Mouse (Mus musculus) MEL (cell line): ENCODE measurements at regions not wholly inside any gene's neighbourhood (a gene's known extent, or its start where the extent isn't known, plus 50 kb on each side); places are given as distances from the start of the nearest gene placed in this dataset.

Source experiments
- DNase-seq: peaks from one replicate; pipeline ENCODE4 v3.0.0; 2011; ENCODE audit warnings: low read depth, low spot score
- H3K27ac ChIP-seq: 2 replicates; pipeline ENCODE4 v1.5.1; 2012; ENCODE audit warnings: low read depth, mild to moderate bottlenecking, control low read depth, low read length, moderate library complexity; ENCODE audit not compliant: control insufficient read depth
- H3K27me3 ChIP-seq, 2 experiments: fragments of 150-350 bp in 1 of 2; sonication (generic) in 1 of 2; 2 replicates each; pipeline ENCODE4 v1.6.1; 2012; ENCODE audit warnings: low read length in 2 of 2, mild to moderate bottlenecking in 2 of 2, improper control_type of control experiment in 1 of 2, moderate library complexity in 1 of 2; ENCODE audit not compliant: insufficient read depth in 2 of 2, control insufficient read depth in 1 of 2
- H3K36me3 ChIP-seq, 2 experiments: 2 replicates each; pipeline ENCODE4 v1.6.1; 2012 to 2014; ENCODE audit warnings: low read length in 2 of 2, improper control_type of control experiment in 1 of 2, inconsistent platforms in 1 of 2, mild to moderate bottlenecking in 1 of 2; ENCODE audit not compliant: insufficient read depth in 2 of 2, control insufficient read depth in 1 of 2
- H3K4me1 ChIP-seq, 2 experiments: fragments of 150-350 bp in 1 of 2; sonication (generic) in 1 of 2; 2 replicates each; pipeline ENCODE4 v1.6.1; 2012; ENCODE audit warnings: low read length in 2 of 2, improper control_type of control experiment in 1 of 2, mild to moderate bottlenecking in 1 of 2; ENCODE audit not compliant: insufficient read depth in 2 of 2, control insufficient read depth in 1 of 2
- H3K4me3 ChIP-seq, 2 experiments: fragments of 150-350 bp in 1 of 2; sonication (generic) in 1 of 2; 2 replicates each; pipeline ENCODE4 v1.5.1; 2012; ENCODE audit warnings: low read depth in 2 of 2, low read length in 2 of 2, mild to moderate bottlenecking in 2 of 2, moderate library complexity in 2 of 2, control low read depth in 1 of 2, improper control_type of control experiment in 1 of 2; ENCODE audit not compliant: control insufficient read depth in 1 of 2, insufficient read depth in 1 of 2
- H3K79me2 ChIP-seq: 2 replicates; pipeline ENCODE4 v1.6.1; 2012; ENCODE audit warnings: mild to moderate bottlenecking, low read length, moderate library complexity; ENCODE audit not compliant: control insufficient read depth, poor library complexity, insufficient read depth
- H3K9ac ChIP-seq: 2 replicates; pipeline ENCODE4 v1.6.1; 2012; ENCODE audit warnings: low read depth, mild to moderate bottlenecking, control low read depth, low read length, moderate library complexity; ENCODE audit not compliant: control insufficient read depth, poor library complexity, severe bottlenecking
- H3K9me3 ChIP-seq: fragments of 150-350 bp; sonication (generic); replicated peaks from 2 replicates; pipeline ENCODE4 v1.6.1; 2012; ENCODE audit warnings: mild to moderate bottlenecking, low read length, improper control_type of control experiment, moderate library complexity; ENCODE audit not compliant: insufficient read depth
- BHLHE40 ChIP-seq: IDR thresholded peaks from 2 replicates; pipeline ENCODE4 v1.6.1; 2012; ENCODE audit warnings: low read depth, mild to moderate bottlenecking, inconsistent platforms, low read length, improper control_type of control experiment, borderline replicate concordance
- CHD1 ChIP-seq: IDR thresholded peaks from 2 replicates; pipeline ENCODE4 v1.6.1; 2012; ENCODE audit warnings: low read depth, mild to moderate bottlenecking, inconsistent platforms, low read length, improper control_type of control experiment
- CTCF ChIP-seq, 3 experiments: IDR thresholded peaks in 2 of 3; conservative IDR thresholded peaks in 1 of 3; 2 replicates each; pipeline ENCODE4 v1.5.1; 2011 to 2012; ENCODE audit warnings: low read length in 3 of 3, low read depth in 2 of 3, mild to moderate bottlenecking in 2 of 3, improper control_type of control experiment in 1 of 3, inconsistent platforms in 1 of 3, mixed read lengths in 1 of 3, moderate library complexity in 1 of 3; ENCODE audit not compliant: control insufficient read depth in 1 of 3, insufficient read depth in 1 of 3, poor library complexity in 1 of 3, severe bottlenecking in 1 of 3
- E2F4 ChIP-seq: IDR thresholded peaks from 2 replicates; pipeline ENCODE4 v1.6.1; 2011; ENCODE audit warnings: low read depth, low read length, improper control_type of control experiment, borderline replicate concordance
- ELF1 ChIP-seq: IDR thresholded peaks from 2 replicates; pipeline ENCODE4 v1.6.1; 2014; ENCODE audit warnings: low read depth, mild to moderate bottlenecking, inconsistent platforms, low read length, improper control_type of control experiment, moderate library complexity
- GABPA ChIP-seq: IDR thresholded peaks from 2 replicates; pipeline ENCODE4 v1.6.1; 2012; ENCODE audit warnings: low read depth, mild to moderate bottlenecking, inconsistent platforms, low read length, improper control_type of control experiment, moderate library complexity
- HCFC1 ChIP-seq: IDR thresholded peaks from 2 replicates; pipeline ENCODE4 v1.6.1; 2012; ENCODE audit warnings: low read depth, mild to moderate bottlenecking, inconsistent platforms, low read length, improper control_type of control experiment, moderate library complexity
- JUND ChIP-seq: IDR thresholded peaks from 2 replicates; pipeline ENCODE4 v1.6.1; 2011; ENCODE audit warnings: low read depth, mild to moderate bottlenecking, improper control_type of control experiment, low read length
- MAFK ChIP-seq: IDR thresholded peaks from 2 replicates; pipeline ENCODE4 v1.6.1; 2011; ENCODE audit warnings: low read depth, mild to moderate bottlenecking, low read length, improper control_type of control experiment, borderline replicate concordance
- MAZ ChIP-seq: IDR thresholded peaks from 2 replicates; pipeline ENCODE4 v1.6.1; 2012; ENCODE audit warnings: low read depth, mild to moderate bottlenecking, inconsistent platforms, low read length, improper control_type of control experiment
- MXI1 ChIP-seq: IDR thresholded peaks from 2 replicates; pipeline ENCODE4 v1.6.1; 2011; ENCODE audit warnings: mild to moderate bottlenecking, low read depth, low read length, improper control_type of control experiment
- NELFE ChIP-seq: IDR thresholded peaks from 2 replicates; pipeline ENCODE4 v1.6.1; 2011; ENCODE audit warnings: low read depth, low read length, improper control_type of control experiment
- NRF1 ChIP-seq: IDR thresholded peaks from 2 replicates; pipeline ENCODE4 v1.6.1; 2014; ENCODE audit warnings: low read depth, mild to moderate bottlenecking, inconsistent platforms, low read length, improper control_type of control experiment, moderate library complexity; ENCODE audit not compliant: poor library complexity, insufficient read depth, severe bottlenecking
- POLR2A ChIP-seq, 2 experiments: IDR thresholded peaks; 2 replicates each; pipeline ENCODE4 v1.6.1; 2011 to 2012; ENCODE audit warnings: low read length in 2 of 2, mild to moderate bottlenecking in 2 of 2, control low read depth in 1 of 2, improper control_type of control experiment in 1 of 2, low read depth in 1 of 2, moderate library complexity in 1 of 2; ENCODE audit not compliant: control insufficient read depth in 1 of 2, insufficient read depth in 1 of 2, poor library complexity in 1 of 2
- POLR2AphosphoS2 ChIP-seq: IDR thresholded peaks from 2 replicates; pipeline ENCODE4 v1.6.1; 2011; ENCODE audit warnings: low read length, improper control_type of control experiment
- POLR2AphosphoS5 ChIP-seq: IDR thresholded peaks from 2 replicates; pipeline ENCODE4 v1.6.1; 2012; ENCODE audit warnings: low read depth, borderline replicate concordance, mild to moderate bottlenecking, inconsistent platforms, low read length, moderate library complexity, mixed read lengths
- RAD21 ChIP-seq: IDR thresholded peaks from 2 replicates; pipeline ENCODE4 v1.6.1; 2011; ENCODE audit warnings: mild to moderate bottlenecking, low read depth, low read length, improper control_type of control experiment
- RCOR1 ChIP-seq: IDR thresholded peaks from 2 replicates; pipeline ENCODE4 v1.6.1; 2012; ENCODE audit warnings: low read depth, mild to moderate bottlenecking, inconsistent platforms, low read length, improper control_type of control experiment
- SMC3 ChIP-seq: IDR thresholded peaks from 2 replicates; pipeline ENCODE4 v1.6.1; 2011; ENCODE audit warnings: low read depth, low read length, improper control_type of control experiment
- TAL1 ChIP-seq: IDR thresholded peaks from 2 replicates; pipeline ENCODE4 v1.6.1; 2012; ENCODE audit warnings: mild to moderate bottlenecking, inconsistent platforms, low read length, moderate library complexity, mixed read lengths
- TBP ChIP-seq: IDR thresholded peaks from 2 replicates; pipeline ENCODE4 v1.8.0; 2011; ENCODE audit warnings: low read depth, low read length, improper control_type of control experiment
- TCF12 ChIP-seq: IDR thresholded peaks from 2 replicates; pipeline ENCODE4 v1.6.1; 2014; ENCODE audit warnings: low read depth, mild to moderate bottlenecking, inconsistent platforms, low read length, improper control_type of control experiment, moderate library complexity
- ZC3H11A ChIP-seq: IDR thresholded peaks from 2 replicates; pipeline ENCODE4 v1.6.1; 2012; ENCODE audit warnings: low read depth, mild to moderate bottlenecking, inconsistent platforms, low read length, improper control_type of control experiment
- ZKSCAN1 ChIP-seq: IDR thresholded peaks from 2 replicates; pipeline ENCODE4 v1.6.1; 2012; ENCODE audit warnings: low read depth, mild to moderate bottlenecking, inconsistent platforms, low read length, improper control_type of control experiment, moderate library complexity
- ZMIZ1 ChIP-seq: IDR thresholded peaks from 2 replicates; pipeline ENCODE4 v1.6.1; 2012; ENCODE audit warnings: low read depth, mild to moderate bottlenecking, inconsistent platforms, low read length, improper control_type of control experiment, moderate library complexity
- ZNF384 ChIP-seq: IDR thresholded peaks from 2 replicates; pipeline ENCODE4 v1.6.1; 2012; ENCODE audit warnings: low read depth, mild to moderate bottlenecking, inconsistent platforms, low read length, improper control_type of control experiment

DNA sequence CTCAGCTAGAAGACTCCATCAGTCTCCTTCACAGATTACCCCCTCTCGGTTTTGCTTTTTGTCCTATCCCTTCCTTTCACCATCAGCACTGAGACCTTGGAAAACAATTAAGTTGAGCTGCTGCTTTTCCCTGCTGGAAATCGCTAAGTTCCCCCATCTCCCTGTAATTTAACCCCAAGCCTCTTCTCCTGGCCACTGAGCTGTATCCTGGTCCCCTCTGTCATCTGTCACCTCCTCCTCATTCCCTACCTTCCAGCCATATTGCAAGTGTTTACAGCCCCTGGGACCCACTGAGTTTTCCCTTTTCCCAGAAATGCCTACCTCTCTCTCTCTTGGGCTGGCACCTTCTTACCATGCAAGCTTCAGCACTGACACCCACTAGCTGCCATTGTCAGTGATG lies 140.3 kb downstream of the Ttc8 start:
- no peak overlapping the region for H3K9ac ChIP-seq
- H3K9me3 ChIP-seq, result no peaks in the 10 kb centered on the region
- no peak overlapping the region for H3K27ac ChIP-seq
- H3K36me3 ChIP-seq, result no peaks in the 10 kb centered on the region
- TF ChIP-seq E2F4 (no peak), RCOR1 (no peak), MAZ (no peak), TBP (no peak), CHD1 (no peak), BHLHE40 (no peak), ZMIZ1 (no peak), GABPA (no peak), SMC3 (no peak), ELF1 (no peak), MAFK (no peak), ZKSCAN1 (no peak), NELFE (no peak), ZC3H11A (no peak), TAL1 (no peak), TCF12 (no peak), CTCF (IDR thresholded peaks at IDR 0.05 in 2 of 3, conservative IDR thresholded peaks at IDR 0.05 in 1 of 3; ENCODE audit: control insufficient read depth in 1 of 3, insufficient read depth in 1 of 3, low read depth in 2 of 3, low read length in 3 of 3, poor library complexity in 1 of 3, severe bottlenecking in 1 of 3) (no peak)
- H3K27me3 ChIP-seq, result 0 out of 4 replicates have a peak, but pooled peaks cover 0 to 2% of the 10 kb centered on the region in 2 experiments
- H3K4me1 ChIP-seq, result no peaks in the 10 kb centered on the region
- DNase-seq, result no peak
- no peak overlapping the region for H3K4me3 ChIP-seq
- no peaks in the 10 kb centered on the region for H3K79me2 ChIP-seq

DNA sequence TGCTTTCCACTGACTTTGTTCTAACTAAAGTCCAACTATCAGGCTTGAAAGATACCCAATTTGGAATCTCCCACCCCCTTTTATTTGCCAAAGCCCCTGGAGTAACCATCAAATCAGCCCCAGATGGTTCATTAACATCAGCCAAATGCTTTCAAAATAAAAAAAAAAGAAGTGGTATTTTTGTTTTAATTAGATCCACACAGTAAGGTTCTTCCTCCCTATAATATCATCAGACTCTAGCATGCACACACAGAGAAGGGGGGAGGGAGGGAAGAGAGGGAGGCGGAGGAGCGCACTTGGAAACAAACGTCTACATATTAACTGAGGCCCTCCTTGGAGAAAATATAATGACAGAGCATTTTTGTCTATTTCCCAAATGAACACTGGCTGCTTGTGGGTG lies 143.1 kb downstream of the Ttc8 start:
- H3K9ac ChIP-seq, result no peak overlapping the region
- no peak for DNase-seq
- H3K4me3 ChIP-seq, result no peak overlapping the region
- H3K79me2 ChIP-seq, result no peaks in the 10 kb centered on the region
- H3K9me3 ChIP-seq, result no peaks in the 10 kb centered on the region
- peaks cover 0 to 14% of the 10 kb centered on the region in 2 experiments; a peak in 2 of 4 replicates for H3K4me1 ChIP-seq
- peaks cover 0 to 10% of the 10 kb centered on the region in 2 experiments; a peak in 2 of 4 replicates for H3K36me3 ChIP-seq
- TF ChIP-seq ZKSCAN1 (no peak), TCF12 (no peak), E2F4 (no peak), BHLHE40 (no peak), MAFK (no peak), JUND (no peak), MXI1 (no peak), ZC3H11A (no peak), RCOR1 (no peak), GABPA (no peak), RAD21 (no peak), CTCF (IDR thresholded peaks at IDR 0.05 in 2 of 3, conservative IDR thresholded peaks at IDR 0.05 in 1 of 3; ENCODE audit: control insufficient read depth in 1 of 3, insufficient read depth in 1 of 3, low read depth in 2 of 3, low read length in 3 of 3, poor library complexity in 1 of 3, severe bottlenecking in 1 of 3) (no peak), POLR2AphosphoS5 (no peak), NRF1 (no peak), POLR2A (IDR thresholded peaks at IDR 0.05; ENCODE audit: control insufficient read depth in 1 of 2, insufficient read depth in 1 of 2, low read depth in 1 of 2, low read length in 2 of 2, poor library complexity in 1 of 2) (no peak), ZNF384 (no peak), HCFC1 (no peak), ELF1 (no peak), POLR2AphosphoS2 (no peak)
- TF ChIP-seq, all 39 proteins: peak for 0
- no peaks in the 10 kb centered on the region for H3K27me3 ChIP-seq
- no peak overlapping the region for H3K27ac ChIP-seq
